Mouse (Mus musculus) liver, embryonic 14 days (tissue): Measurements from ENCODE around the gene Shcbp1l. TPM values are rescaled to one million over a fixed set of nuclear protein-coding genes. Genes with fewer than 3 reads are reported as not detected.

ENCODE experiments used
- polyA plus RNA-seq: library from polyadenylated mRNA; depleted of rRNA; stranded (reverse); fragments of >200 nt; gene quantifications from 2 replicates; pipeline ENCODE4 v1.2.3, GENCODE M21; 2012; rRNA removed

Shcbp1l gene
- polyA plus RNA-seq = 0.21 and 0.41 TPM in 2 replicates

GRCm38 (mm10) chr1:153424770-153425584 is at the start of gene Shcbp1l:
TSS of gene Shcbp1l (plus strand) at chr1:153425162.

GRCm38 (mm10) chr1:153487500-153487879 is 62.5 kb downstream of the Shcbp1l start, which contains the start of gene Dhx9:
TSS of gene Dhx9 (minus strand) at chr1:153487660.

Other genes with a start within 250 kb of the Shcbp1l start
- 0.20 and 0.37 TPM in 2 replicates for gene Lamc2, start 238.7 kb upstream of the Shcbp1l start, polyA plus RNA-seq
- 10.7 and 10.8 TPM in 2 replicates for gene Lamc1, start 92.4 kb upstream of the Shcbp1l start, polyA plus RNA-seq
- 59.7 and 65.9 TPM in 2 replicates for gene Dhx9, start 62.5 kb downstream of the Shcbp1l start, polyA plus RNA-seq
- 3.0 and 3.6 TPM in 2 replicates for gene Npl, start 124.9 kb downstream of the Shcbp1l start, polyA plus RNA-seq
- gene Rgs8, start 227.9 kb downstream of the Shcbp1l start, polyA plus RNA-seq = 0.01 and 0.02 TPM in 2 replicates